Mouse (Mus musculus) heart, adult 2 months (tissue): ENCODE measurements around the gene C1qtnf9. TPM values are rescaled to one million over a fixed set of nuclear protein-coding genes. Genes with fewer than 3 reads are reported as not detected.

ENCODE experiments used
- DNase-seq, 2 experiments: peaks; one replicate each; pipeline ENCODE4 v3.0.0; 2021
- H3K27ac ChIP-seq: fragments of 200-600 bp; 2 replicates; pipeline ENCODE4 v1.8.1; 2022
- H3K27me3 ChIP-seq: fragments of 200-500 bp; 2 replicates; pipeline ENCODE4 v1.6.1; 2012; ENCODE audit warnings: mild to moderate bottlenecking, low read length, inconsistent platforms, mixed read lengths; ENCODE audit not compliant: control insufficient read depth, insufficient read depth
- H3K36me3 ChIP-seq: fragments of 200-500 bp; 2 replicates; pipeline ENCODE4 v1.6.1; 2012; ENCODE audit warnings: low read length, inconsistent platforms; ENCODE audit not compliant: control insufficient read depth, insufficient read depth
- H3K4me1 ChIP-seq: fragments of 200-500 bp; 2 replicates; pipeline ENCODE4 v1.6.1; 2011; ENCODE audit warnings: low read length; ENCODE audit not compliant: control insufficient read depth, insufficient read depth
- H3K4me3 ChIP-seq: fragments of 200-600 bp; 2 replicates; pipeline ENCODE4 v1.8.1; 2022
- H3K79me2 ChIP-seq: fragments of 200-500 bp; replicated peaks from 2 replicates; pipeline ENCODE4 v1.6.1; 2012; ENCODE audit warnings: mild to moderate bottlenecking, inconsistent platforms, low read length, moderate library complexity, mixed read lengths; ENCODE audit not compliant: control insufficient read depth, insufficient read depth
- H3K9ac ChIP-seq: fragments of 200-500 bp; 2 replicates; pipeline ENCODE4 v1.6.1; 2012; ENCODE audit warnings: low read depth, mild to moderate bottlenecking, control low read depth, inconsistent platforms, low read length, mixed read lengths
- CTCF ChIP-seq: fragments of 200-600 bp; IDR thresholded peaks from 2 replicates; pipeline ENCODE4 v1.8.1; 2022; ENCODE audit warnings: antibody characterized with exemption, mild to moderate bottlenecking, moderate library complexity
- EP300 ChIP-seq: fragments of 200-500 bp; IDR thresholded peaks from 2 replicates; pipeline ENCODE4 v1.6.1; 2011; ENCODE audit warnings: low read depth, low read length, control low read depth; ENCODE audit not compliant: insufficient read depth
- POLR2A ChIP-seq: fragments of 200-500 bp; IDR thresholded peaks from 2 replicates; pipeline ENCODE4 v1.6.1; 2011; ENCODE audit warnings: mild to moderate bottlenecking, low read depth, low read length, control low read depth; ENCODE audit not compliant: insufficient read depth
- WGBS: fragments of 180-500 bp; shearing (Covaris S2); methylation state at CpG from one replicate; pipeline ENCODE4 v1.1.7; 2018; 5-methylcytosine and 5-hydroxymethylcytosine counted together
- intact Hi-C: fragments of 180-260 bp; cut with DNase I; formaldehyde crosslinking; loops from one replicate; pipeline ENCODE4 v1.15.1; 2025
- polyA plus RNA-seq: library from polyadenylated mRNA; depleted of rRNA; stranded (reverse); fragments of >200 nt; gene quantifications from 2 replicates; pipeline ENCODE4 v1.2.3, GENCODE M21; 2012
- total RNA-seq, 2 experiments: library from RNA; stranded (reverse); gene quantifications; 2 replicates each; pipeline ENCODE4 v1.2.3; 2021

The C1qtnf9 gene
- total and polyA plus RNA-seq, 3 experiments = 27.8 to 45.5 (median 44.0) TPM

- no peak for DNase-seq
- no peak for TF ChIP-seq CTCF
- TF ChIP-seq POLR2A = no peak
- no peak for TF ChIP-seq EP300
- Histone ChIP-seq H3K4me3 (no peak overlapping the region), H3K27ac (no peak overlapping the region), H3K27me3 (no peaks in the 10 kb centered on the region), H3K36me3 (no peaks in the 10 kb centered on the region), H3K79me2 (no peaks in the 10 kb centered on the region), H3K9ac (no peak overlapping the region), H3K4me1 (no peaks in the 10 kb centered on the region)
- intact Hi-C loops = no loop called here
- WGBS = 83% methylated on average over 4 of the region's 4 CpGs
Measured at GRCm38 (mm10) chr14:60796600-60797322, 28.8 kb downstream of the C1qtnf9 start.

DNA sequence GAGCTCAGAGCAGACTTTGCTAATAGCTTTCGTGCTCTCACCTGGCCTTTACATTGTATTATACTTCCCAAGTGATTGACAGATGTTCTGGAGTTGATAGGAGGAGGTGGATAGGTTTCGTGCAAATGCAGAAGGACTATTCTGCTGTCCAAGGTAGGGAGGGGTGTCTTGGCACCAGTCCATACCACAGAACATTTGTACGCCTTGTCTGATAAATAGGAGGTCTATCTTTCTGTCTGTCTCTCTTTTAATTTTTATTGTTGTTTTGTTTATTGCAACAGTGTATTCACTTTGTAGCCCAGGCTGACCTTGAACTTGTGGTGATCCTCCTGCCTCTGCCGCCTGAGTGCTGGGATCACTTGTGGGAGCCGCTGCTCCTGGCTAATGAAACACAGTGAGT is 29.7 kb downstream of the C1qtnf9 start:
- no peaks in the 10 kb centered on the region for H3K79me2 ChIP-seq
- no peaks in the 10 kb centered on the region for H3K36me3 ChIP-seq
- TF ChIP-seq POLR2A (no peak), EP300 (no peak), CTCF (no peak)
- no peaks in the 10 kb centered on the region for H3K4me1 ChIP-seq
- WGBS = 91% methylated on average over 5 of the region's 5 CpGs
- no peak for DNase-seq
- no peak overlapping the region for H3K27ac ChIP-seq
- intact Hi-C loops = no loop called here
- no peak overlapping the region for H3K9ac ChIP-seq
- H3K4me3 ChIP-seq = no peak overlapping the region
- H3K27me3 ChIP-seq = no peaks in the 10 kb centered on the region

DNA sequence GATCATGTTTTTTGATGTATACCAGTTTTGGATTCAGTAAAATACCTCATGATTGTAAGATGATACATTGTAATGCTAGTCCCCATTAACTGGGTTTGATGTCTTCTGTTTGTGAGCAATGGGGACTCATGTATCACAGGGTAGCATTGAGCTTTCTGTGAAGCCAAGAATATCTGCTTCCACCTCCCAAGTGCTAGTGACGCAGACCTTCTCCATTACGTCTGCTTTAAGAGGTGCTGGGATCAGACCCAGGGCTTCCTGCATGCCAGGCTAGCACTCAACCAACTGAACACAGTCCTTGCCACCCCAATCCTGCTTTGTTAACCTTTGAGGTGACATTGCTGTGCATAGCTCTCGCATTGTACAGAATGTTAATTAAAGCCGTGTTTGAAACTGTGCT is 30.8 kb downstream of the C1qtnf9 start:
- no peak for TF ChIP-seq POLR2A
- TF ChIP-seq EP300 = no peak
- TF ChIP-seq CTCF = no peak
- no peak for DNase-seq
- H3K27ac ChIP-seq = no peak overlapping the region
- no peaks in the 10 kb centered on the region for H3K79me2 ChIP-seq
- 85% methylated on average over 4 of the region's 4 CpGs for WGBS
- no peaks in the 10 kb centered on the region for H3K4me1 ChIP-seq
- H3K9ac ChIP-seq = no peak overlapping the region
- H3K36me3 ChIP-seq = no peaks in the 10 kb centered on the region
- H3K27me3 ChIP-seq = no peaks in the 10 kb centered on the region
- H3K4me3 ChIP-seq = no peak overlapping the region
- intact Hi-C loops = loop anchor here (1.0 kb wide), 2 partner anchors 314 to 496 kb away; no protein-coding TSS in a partner anchor

- no peak overlapping the region for H3K4me3 ChIP-seq
- no peaks in the 10 kb centered on the region for H3K27me3 ChIP-seq
- no peaks in the 10 kb centered on the region for H3K4me1 ChIP-seq
- WGBS = 47% methylated on average over 9 of the region's 9 CpGs
- TF ChIP-seq EP300 = no peak
- TF ChIP-seq POLR2A = no peak
- peak; percentile 92 for TF ChIP-seq CTCF
- no peaks in the 10 kb centered on the region for H3K36me3 ChIP-seq
- H3K27ac ChIP-seq = no peak overlapping the region
- H3K79me2 ChIP-seq = no peaks in the 10 kb centered on the region
- no peak for DNase-seq
- no peak overlapping the region for H3K9ac ChIP-seq
- intact Hi-C loops = loop anchor here (1.0 kb wide), 3 partner anchors 285 to 494 kb away; no protein-coding TSS in a partner anchor
Measured at GRCm38 (mm10) chr14:60799762-60800728, 32.1 kb downstream of the C1qtnf9 start.

DNA sequence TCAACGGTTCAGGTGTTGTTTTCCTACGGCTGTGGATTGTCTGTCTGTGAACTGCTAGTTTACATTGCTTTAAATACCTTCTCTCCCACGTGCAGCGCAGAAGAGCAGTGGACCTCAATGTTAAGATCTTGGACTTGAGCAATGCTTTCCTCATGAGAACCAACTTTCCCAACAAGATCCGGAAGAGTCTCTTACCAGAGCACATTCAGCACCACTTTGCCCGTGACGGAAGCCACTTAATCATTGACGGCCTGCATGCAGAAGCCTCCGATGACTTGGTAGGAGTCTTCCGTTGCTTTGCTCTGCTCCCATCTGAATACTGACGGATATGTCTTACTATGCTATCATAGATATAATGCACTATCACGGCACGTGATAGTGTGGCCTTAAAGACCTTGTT is 34.1 kb downstream of the C1qtnf9 start:
- H3K27me3 ChIP-seq = no peaks in the 10 kb centered on the region
- no peak overlapping the region for H3K4me3 ChIP-seq
- H3K27ac ChIP-seq = no peak overlapping the region
- WGBS = 96% methylated on average over 13 of the region's 13 CpGs
- H3K36me3 ChIP-seq = no peaks in the 10 kb centered on the region
- no peak for DNase-seq
- no peak for TF ChIP-seq POLR2A
- no peak for TF ChIP-seq EP300
- no peak for TF ChIP-seq CTCF
- intact Hi-C loops = no loop called here
- H3K9ac ChIP-seq = no peak overlapping the region
- H3K79me2 ChIP-seq = no peaks in the 10 kb centered on the region
- H3K4me1 ChIP-seq = no peaks in the 10 kb centered on the region

- WGBS = 88% methylated on average over 9 of the region's 9 CpGs
- Histone ChIP-seq H3K4me3 (no peak overlapping the region), H3K27me3 (no peaks in the 10 kb centered on the region), H3K36me3 (no peaks in the 10 kb centered on the region), H3K79me2 (no peaks in the 10 kb centered on the region), H3K4me1 (no peaks in the 10 kb centered on the region), H3K27ac (no peak overlapping the region), H3K9ac (no peak overlapping the region)
- intact Hi-C loops = no loop called here
- DNase-seq = no peak
- TF ChIP-seq POLR2A = no peak
- TF ChIP-seq CTCF = no peak
- no peak for TF ChIP-seq EP300
Measured at GRCm38 (mm10) chr14:60804978-60805377, 37.0 kb downstream of the C1qtnf9 start.
